Mouse (Mus musculus) embryonic facial prominence, embryonic 12.5 days (tissue): Measurements from ENCODE around the gene Cyp2d26. TPM values are rescaled to one million over a fixed set of nuclear protein-coding genes. Genes with fewer than 3 reads are reported as not detected.
"Not testable (repeated sequence)": the region's sequence is repeated elsewhere in the genome, so short reads cannot be mapped to it uniquely, and the experiment has no call there.

Experiments
- ATAC-seq: fragments of 200-750 bp; cut with Nextera tagmentation; 2 replicates; pipeline ENCODE4 v1.8.0; 2017; ENCODE audit not compliant: insufficient number of reproducible peaks, insufficient read depth, low FRiP score, low TSS enrichment
- H3K27ac ChIP-seq: fragments of 300-500 bp; sonication (generic); 2 replicates; pipeline ENCODE4 v1.5.1; 2016; ENCODE audit warnings: mild to moderate bottlenecking
- H3K27me3 ChIP-seq: fragments of 300-500 bp; sonication (generic); 2 replicates; pipeline ENCODE4 v1.6.1; 2016; ENCODE audit warnings: mild to moderate bottlenecking, moderate library complexity
- H3K36me3 ChIP-seq: fragments of 300-500 bp; sonication (generic); 2 replicates; pipeline ENCODE4 v1.6.1; 2016; ENCODE audit warnings: mild to moderate bottlenecking
- H3K4me1 ChIP-seq: fragments of 300-500 bp; sonication (generic); 2 replicates; pipeline ENCODE4 v1.6.1; 2016
- H3K4me2 ChIP-seq: fragments of 300-500 bp; sonication (generic); replicated peaks from 2 replicates; pipeline ENCODE4 v1.6.1; 2016; ENCODE audit warnings: mild to moderate bottlenecking, moderate library complexity
- H3K4me3 ChIP-seq: fragments of 300-500 bp; sonication (generic); 2 replicates; pipeline ENCODE4 v1.5.1; 2016; ENCODE audit warnings: mild to moderate bottlenecking
- H3K9ac ChIP-seq: fragments of 300-500 bp; sonication (generic); 2 replicates; pipeline ENCODE4 v1.6.1; 2016; ENCODE audit warnings: mild to moderate bottlenecking, moderate library complexity
- H3K9me3 ChIP-seq: fragments of 300-500 bp; sonication (generic); 2 replicates; pipeline ENCODE4 v1.6.1; 2016; ENCODE audit warnings: mild to moderate bottlenecking, moderate library complexity
- WGBS: fragments of 180-500 bp; shearing (Covaris S2); methylation state at CpG from one replicate; pipeline ENCODE4 v1.1.7; 2016; 5-methylcytosine and 5-hydroxymethylcytosine counted together
- polyA plus RNA-seq: library from polyadenylated mRNA; unstranded; fragments of >200 nt; fragmentation: Nextera tagmentation; extraction: Ambion mirVana; gene quantifications from 2 replicates; pipeline ENCODE4 v1.2.1, GENCODE M21; 2016

Gene Cyp2d26
- polyA plus RNA-seq, 1 experiment from 2014 or later: not detected

DNA sequence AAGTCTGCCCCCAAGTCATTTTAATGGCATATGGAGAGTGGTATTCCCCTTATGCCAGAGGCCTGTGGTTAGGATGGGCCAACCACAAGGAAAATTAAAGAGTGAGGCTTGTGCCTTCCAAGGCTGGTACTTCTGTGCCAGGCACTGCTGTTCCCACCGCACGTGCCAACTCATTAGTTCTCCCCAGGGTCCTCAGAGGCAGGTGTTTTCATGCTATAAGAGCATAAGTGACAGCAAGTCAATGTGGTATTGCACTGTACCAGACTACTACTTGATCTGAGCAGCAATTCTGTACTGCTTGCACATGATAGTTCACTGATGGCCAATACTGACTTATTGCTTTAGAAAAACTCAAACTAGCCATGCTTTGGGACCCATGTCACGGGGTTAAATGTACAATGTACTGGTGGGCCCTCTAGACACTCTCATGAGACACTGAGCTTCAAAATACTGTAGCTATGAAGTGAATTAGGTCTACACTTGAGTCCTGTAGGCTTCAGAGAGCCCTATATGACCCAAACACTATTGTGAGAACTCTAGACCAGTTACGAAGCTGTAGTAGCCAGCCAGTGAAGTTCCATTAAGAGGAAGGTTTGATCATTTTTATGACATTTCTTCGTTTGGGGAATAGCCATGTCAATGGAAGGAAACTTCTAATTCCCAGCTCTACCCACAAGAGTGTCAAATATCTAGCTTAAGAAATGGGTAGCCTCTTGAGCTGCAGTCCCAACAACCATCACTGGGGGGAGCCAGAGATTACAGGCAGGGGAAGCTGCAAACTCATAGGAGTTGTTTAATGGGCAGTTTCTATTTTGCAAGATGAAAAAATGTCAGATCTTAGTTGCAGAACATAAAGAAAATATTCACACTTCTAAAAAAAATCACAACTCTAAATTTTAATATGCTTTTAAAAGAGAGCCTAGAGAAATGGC lies 10.9 kb upstream of the Cyp2d26 start:
- H3K4me3 ChIP-seq: no peak overlapping the region
- no peaks in the 10 kb centered on the region for H3K4me1 ChIP-seq
- ATAC-seq: no peak
- 77% methylated on average over 5 of the region's 5 CpGs for WGBS
- H3K9ac ChIP-seq: no peak overlapping the region
- no peaks in the 10 kb centered on the region for H3K9me3 ChIP-seq
- H3K27ac ChIP-seq: no peak overlapping the region
- no peaks in the 10 kb centered on the region for H3K27me3 ChIP-seq
- peaks cover 5% of the 10 kb centered on the region; the same call in 1 of the 2 replicates for H3K36me3 ChIP-seq
- no peak overlapping the region for H3K4me2 ChIP-seq

DNA sequence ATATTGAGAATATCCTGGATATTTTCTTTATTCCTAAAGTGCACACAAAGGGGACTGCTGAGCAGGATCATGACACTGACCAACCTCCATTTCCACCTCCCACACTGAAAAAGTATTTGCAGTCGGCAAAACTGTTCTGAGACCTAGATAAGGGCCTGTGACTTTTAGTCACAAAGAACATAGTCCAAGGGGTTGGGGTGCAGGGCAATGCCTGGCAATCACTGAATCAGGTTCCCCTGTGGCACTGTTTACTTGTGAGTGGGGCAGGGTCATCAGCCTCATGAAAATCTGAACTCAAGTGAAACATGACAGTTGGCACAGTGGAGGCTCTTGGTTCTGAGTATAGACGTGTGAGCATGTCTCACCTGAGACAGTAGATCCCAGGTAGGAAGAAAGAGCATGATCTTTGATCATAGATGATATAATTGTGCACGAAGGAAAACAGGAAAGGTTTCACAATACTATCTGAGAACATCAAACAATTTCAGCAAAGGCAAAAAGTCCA lies 1.9 kb upstream of the Cyp2d26 start:
- H3K27me3 ChIP-seq: no peaks in the 10 kb centered on the region
- H3K9ac ChIP-seq: no peak overlapping the region
- no peak for ATAC-seq
- no peak overlapping the region for H3K4me2 ChIP-seq
- H3K4me1 ChIP-seq: no peaks in the 10 kb centered on the region
- no peak overlapping the region for H3K27ac ChIP-seq
- WGBS: 75% methylated on average over 3 of the region's 3 CpGs
- H3K4me3 ChIP-seq: no peak overlapping the region
- H3K9me3 ChIP-seq: no peaks in the 10 kb centered on the region
- H3K36me3 ChIP-seq: no peaks in the 10 kb centered on the region

GRCm38 (mm10) chr15:82793868-82794267 lies 226 bp downstream of the Cyp2d26 start:
- ATAC-seq: no peak
- no peak overlapping the region for H3K4me2 ChIP-seq

GRCm38 (mm10) chr15:82793454-82793853 lies 640 bp downstream of the Cyp2d26 start:
- Histone ChIP-seq H3K36me3 (no peaks in the 10 kb centered on the region), H3K27me3 (no peaks in the 10 kb centered on the region), H3K4me1 (no peaks in the 10 kb centered on the region), H3K4me3 (no peak overlapping the region), H3K27ac (no peak overlapping the region), H3K9ac (no peak overlapping the region), H3K4me2 (no peak overlapping the region), H3K9me3 (no peaks in the 10 kb centered on the region)
- ATAC-seq: no peak
- WGBS: 81% methylated on average over 1 of the region's 1 CpGs

More at GRCm38 (mm10) chr15:82793868-82794267, 226 bp downstream of the Cyp2d26 start:
- Histone ChIP-seq H3K9ac (no peak overlapping the region), H3K36me3 (no peaks in the 10 kb centered on the region), H3K9me3 (no peaks in the 10 kb centered on the region), H3K27ac (no peak overlapping the region), H3K4me3 (no peak overlapping the region), H3K4me1 (no peaks in the 10 kb centered on the region), H3K27me3 (no peaks in the 10 kb centered on the region)
- 89% methylated on average over 6 of the region's 6 CpGs for WGBS

- H3K4me2 ChIP-seq: no peak overlapping the region
- no peak overlapping the region for H3K9ac ChIP-seq
- WGBS: 90% methylated on average over 11 of the region's 11 CpGs
- no peak overlapping the region for H3K4me3 ChIP-seq
- H3K4me1 ChIP-seq: no peaks in the 10 kb centered on the region
- ATAC-seq: no peak
- no peak overlapping the region for H3K27ac ChIP-seq
- no peaks in the 10 kb centered on the region for H3K9me3 ChIP-seq
- H3K36me3 ChIP-seq: no peaks in the 10 kb centered on the region
- no peaks in the 10 kb centered on the region for H3K27me3 ChIP-seq
These were observed 1.5 kb downstream of the Cyp2d26 start for GRCm38 (mm10) chr15:82792566-82792965.

DNA sequence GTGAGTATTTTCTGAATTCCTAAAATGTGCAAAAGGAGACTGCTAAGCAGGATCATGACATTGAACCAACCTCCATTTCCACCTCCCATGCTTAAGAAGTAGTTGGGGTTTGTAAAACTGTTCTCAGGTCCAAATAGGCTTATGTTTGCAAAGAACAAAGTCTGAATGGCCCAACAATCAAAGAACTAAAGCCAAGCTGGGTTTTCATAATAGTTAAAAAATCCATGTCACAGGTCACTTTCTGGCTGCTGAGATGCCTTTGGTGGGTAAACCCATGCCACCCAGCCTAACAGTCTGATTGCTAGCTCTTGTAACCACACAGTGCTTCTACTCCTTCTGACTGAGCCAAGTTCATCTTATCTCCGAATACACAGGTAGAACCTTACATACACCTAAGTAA lies 9.5 kb downstream of the Cyp2d26 start:
- 78% methylated on average over 1 of the region's 1 CpGs for WGBS

DNA sequence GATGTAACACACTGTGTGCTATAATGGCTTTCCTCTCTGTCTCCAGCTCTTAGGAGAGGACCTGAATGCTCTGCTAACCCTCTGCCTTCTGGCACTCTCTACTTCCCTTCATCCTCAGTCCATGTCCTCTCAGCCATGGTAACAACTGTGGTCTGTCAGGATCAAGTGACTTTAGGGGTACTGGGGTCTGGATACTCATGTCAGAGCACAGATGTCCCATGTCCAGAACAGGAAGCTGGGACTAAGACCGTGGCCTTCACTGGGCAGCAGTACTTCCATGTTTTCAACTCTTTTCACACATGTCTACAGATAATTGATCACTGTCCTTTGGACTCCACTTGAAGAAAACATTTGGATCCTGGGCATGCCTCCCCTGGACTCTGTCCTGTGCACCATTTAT lies 10.3 kb downstream of the Cyp2d26 start:
- 83% methylated on average over 1 of the region's 1 CpGs for WGBS
- H3K27ac ChIP-seq: no peak overlapping the region
- no peaks in the 10 kb centered on the region for H3K27me3 ChIP-seq
- no peak overlapping the region for H3K4me2 ChIP-seq
- no peak overlapping the region for H3K4me3 ChIP-seq
- no peak overlapping the region for H3K9ac ChIP-seq
- H3K4me1 ChIP-seq: no peaks in the 10 kb centered on the region
- no peak for ATAC-seq
- H3K9me3 ChIP-seq: no peaks in the 10 kb centered on the region
- no peaks in the 10 kb centered on the region for H3K36me3 ChIP-seq

More for the DNA sequence above, 9.5 kb downstream of the Cyp2d26 start:
- no peak overlapping the region for H3K9ac ChIP-seq
- H3K4me3 ChIP-seq: no peak overlapping the region
- H3K27me3 ChIP-seq: no peaks in the 10 kb centered on the region
- no peak overlapping the region for H3K4me2 ChIP-seq
- no peaks in the 10 kb centered on the region for H3K9me3 ChIP-seq
- H3K4me1 ChIP-seq: no peaks in the 10 kb centered on the region
- H3K27ac ChIP-seq: no peak overlapping the region
- ATAC-seq: no peak
- H3K36me3 ChIP-seq: no peaks in the 10 kb centered on the region

GRCm38 (mm10) chr15:82777856-82778255 lies 16.2 kb downstream of the Cyp2d26 start:
- not testable (repeated sequence) for H3K27ac ChIP-seq, H3K4me2 ChIP-seq, H3K9ac ChIP-seq, H3K4me3 ChIP-seq, H3K27me3 ChIP-seq, H3K4me1 ChIP-seq, H3K36me3 ChIP-seq, H3K9me3 ChIP-seq, ATAC-seq
- 84% methylated on average over 5 of the region's 5 CpGs for WGBS

GRCm38 (mm10) chr15:82765943-82766342 lies 28.2 kb downstream of the Cyp2d26 start:
- Histone ChIP-seq H3K9me3 (no peaks in the 10 kb centered on the region), H3K9ac (no peak overlapping the region), H3K4me3 (no peak overlapping the region), H3K4me2 (no peak overlapping the region), H3K27me3 (no peaks in the 10 kb centered on the region), H3K4me1 (no peaks in the 10 kb centered on the region), H3K36me3 (no peaks in the 10 kb centered on the region), H3K27ac (no peak overlapping the region)
- no peak for ATAC-seq
- WGBS: 86% methylated on average over 2 of the region's 2 CpGs

GRCm38 (mm10) chr15:82764881-82765280 lies 29.2 kb downstream of the Cyp2d26 start:
- no peak for ATAC-seq

DNA sequence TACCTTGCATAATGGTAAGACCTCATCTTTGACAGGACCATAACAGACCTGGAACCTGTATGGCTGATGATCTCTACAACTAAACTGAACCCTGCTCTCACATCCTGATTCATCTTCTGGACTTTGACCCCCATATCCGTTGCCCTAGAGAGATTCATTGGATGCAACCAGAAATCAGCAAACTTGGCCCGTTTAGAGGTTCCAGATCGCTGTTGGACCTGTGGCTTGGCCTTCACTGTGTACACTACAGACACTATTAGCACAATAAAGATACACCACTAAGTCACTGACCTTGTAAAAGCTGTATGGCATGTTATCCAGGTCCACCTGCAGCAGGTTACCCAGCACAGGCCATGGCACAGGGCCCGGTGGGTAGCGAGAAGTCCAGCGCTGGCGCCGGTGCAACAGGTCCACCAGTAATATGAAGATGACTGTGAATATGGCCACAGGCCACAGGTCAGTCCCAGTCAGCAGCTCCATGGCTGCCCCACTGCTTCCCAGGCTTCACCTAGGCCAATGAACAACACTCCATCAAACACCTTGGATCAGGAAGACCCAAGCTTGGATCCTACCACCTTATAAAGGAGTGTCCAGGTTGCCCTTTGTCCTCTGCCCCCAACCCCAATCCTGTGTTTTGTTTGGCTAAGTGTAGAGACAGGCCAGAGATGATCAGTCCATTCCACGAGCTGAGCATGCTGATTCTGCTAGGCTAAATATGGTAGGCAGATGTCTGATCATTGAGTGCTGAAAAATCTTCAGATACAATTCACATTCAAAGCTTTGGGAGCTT lies 30.3 kb downstream of the Cyp2d26 start, which contains the start of gene Cyp2d40:
Gene Cyp2d40 (minus strand): TSS at position 553 of the 790 bp plus-strand sequence.
- H3K27me3 ChIP-seq: no peaks in the 10 kb centered on the region
- no peak within 1 kb of the TSS for H3K27ac ChIP-seq
- H3K36me3 ChIP-seq: no peaks in the 10 kb centered on the region
- no peak for ATAC-seq
- 90% methylated on average over 9 of the region's 9 CpGs for WGBS
- no peak within 1 kb of the TSS for H3K9ac ChIP-seq
- no peaks in the 10 kb centered on the region for H3K4me1 ChIP-seq
- no peak within 1 kb of the TSS for H3K4me3 ChIP-seq
- no peak within 1 kb of the TSS for H3K4me2 ChIP-seq
- no peaks in the 10 kb centered on the region for H3K9me3 ChIP-seq

More at GRCm38 (mm10) chr15:82764881-82765280, 29.2 kb downstream of the Cyp2d26 start:
- Histone ChIP-seq H3K4me3 (no peak overlapping the region), H3K4me1 (no peaks in the 10 kb centered on the region), H3K27me3 (no peaks in the 10 kb centered on the region), H3K27ac (no peak overlapping the region), H3K36me3 (no peaks in the 10 kb centered on the region), H3K9me3 (no peaks in the 10 kb centered on the region), H3K9ac (no peak overlapping the region), H3K4me2 (no peak overlapping the region)
- WGBS: 80% methylated on average over 6 of the region's 6 CpGs
